Mouse (Mus musculus) midbrain, embryonic 10.5 days (tissue): ENCODE results near the gene Cep68. TPM values are rescaled to one million over a fixed set of nuclear protein-coding genes. Genes with fewer than 3 reads are reported as not detected.

Experiments used
- DNase-seq: peaks from one replicate; pipeline ENCODE4 v3.0.0-alpha.2; 2017; ENCODE audit warnings: low spot score
- H3K27ac ChIP-seq: fragments of 300-500 bp; sonication (generic); replicated peaks from 2 replicates; pipeline ENCODE4 v1.5.1; 2016; ENCODE audit warnings: mild to moderate bottlenecking
- H3K27me3 ChIP-seq: fragments of 300-500 bp; sonication (generic); 2 replicates; pipeline ENCODE4 v1.6.1; 2016; ENCODE audit warnings: low read depth, mild to moderate bottlenecking; ENCODE audit not compliant: poor library complexity, severe bottlenecking
- H3K36me3 ChIP-seq: fragments of 300-500 bp; sonication (generic); 2 replicates; pipeline ENCODE4 v1.6.1; 2016; ENCODE audit warnings: mild to moderate bottlenecking, moderate library complexity
- H3K4me1 ChIP-seq: fragments of 300-500 bp; sonication (generic); 2 replicates; pipeline ENCODE4 v1.6.1; 2016
- H3K4me3 ChIP-seq: fragments of 300-500 bp; sonication (generic); 2 replicates; pipeline ENCODE4 v1.5.1; 2016; ENCODE audit warnings: mild to moderate bottlenecking, moderate library complexity
- H3K9me3 ChIP-seq: fragments of 300-500 bp; sonication (generic); replicated peaks from 2 replicates; pipeline ENCODE4 v1.6.1; 2016; ENCODE audit warnings: mild to moderate bottlenecking
- WGBS: fragments of 180-500 bp; shearing (Covaris S2); methylation state at CpG from one replicate; pipeline ENCODE4 v1.1.7; 2016; 5-methylcytosine and 5-hydroxymethylcytosine counted together
- polyA plus RNA-seq: library from polyadenylated mRNA; unstranded; fragments of >200 nt; fragmentation: Nextera tagmentation; extraction: Ambion mirVana; gene quantifications from 2 replicates; pipeline ENCODE4 v1.2.1, GENCODE M21; 2016

Cep68 gene
- polyA plus RNA-seq = 38.1 and 43.2 TPM in 2 replicates

GRCm38 (mm10) chr11:20249296-20250110, at the start of gene Cep68:
Gene Cep68 (minus strand): TSS chr11:20249429.
- Histone ChIP-seq H3K4me3 (peak within 1 kb of the TSS; percentile 93), H3K36me3 (peaks cover 9% of the 10 kb centered on the region), H3K9me3 (no peaks in the 10 kb centered on the region), H3K27me3 (no peaks in the 10 kb centered on the region), H3K4me1 (peaks cover 42% of the 10 kb centered on the region), H3K27ac (peak within 1 kb of the TSS; percentile 99)
- under 1% methylated on average over 57 of the region's 59 CpGs for WGBS
- peak; percentile 94 for DNase-seq

- no peak overlapping the region for H3K27ac ChIP-seq
- 82% methylated on average over 3 of the region's 3 CpGs for WGBS
- H3K9me3 ChIP-seq = no peaks in the 10 kb centered on the region
- H3K36me3 ChIP-seq = no peaks in the 10 kb centered on the region
- no peaks in the 10 kb centered on the region for H3K4me1 ChIP-seq
- no peaks in the 10 kb centered on the region for H3K27me3 ChIP-seq
- no peak overlapping the region for H3K4me3 ChIP-seq
- DNase-seq = no peak
These were observed 35.2 kb upstream of the Cep68 start for GRCm38 (mm10) chr11:20284463-20284862.

GRCm38 (mm10) chr11:20282601-20283219, 33.5 kb upstream of the Cep68 start:
- Histone ChIP-seq H3K4me1 (no peaks in the 10 kb centered on the region), H3K27me3 (no peaks in the 10 kb centered on the region), H3K9me3 (no peaks in the 10 kb centered on the region), H3K27ac (no peak overlapping the region), H3K36me3 (no peaks in the 10 kb centered on the region), H3K4me3 (no peak overlapping the region)
- DNase-seq = no peak
- 86% methylated on average over 2 of the region's 2 CpGs for WGBS

- Histone ChIP-seq H3K9me3 (no peaks in the 10 kb centered on the region), H3K36me3 (no peaks in the 10 kb centered on the region), H3K27ac (no peak overlapping the region), H3K4me1 (no peaks in the 10 kb centered on the region), H3K4me3 (no peak overlapping the region), H3K27me3 (no peaks in the 10 kb centered on the region)
- WGBS = 90% methylated on average over 5 of the region's 5 CpGs
- DNase-seq = no peak
These were observed 31.8 kb upstream of the Cep68 start for GRCm38 (mm10) chr11:20280982-20281381.

GRCm38 (mm10) chr11:20278702-20279101, 29.5 kb upstream of the Cep68 start:
- Histone ChIP-seq H3K36me3 (no peaks in the 10 kb centered on the region), H3K27ac (no peak overlapping the region), H3K27me3 (no peaks in the 10 kb centered on the region), H3K4me3 (no peak overlapping the region), H3K9me3 (no peaks in the 10 kb centered on the region), H3K4me1 (no peaks in the 10 kb centered on the region)
- no peak for DNase-seq
- 72% methylated on average over 5 of the region's 5 CpGs for WGBS

GRCm38 (mm10) chr11:20277106-20277505, 27.9 kb upstream of the Cep68 start:
- Histone ChIP-seq H3K36me3 (no peaks in the 10 kb centered on the region), H3K27me3 (no peaks in the 10 kb centered on the region), H3K4me3 (no peak overlapping the region), H3K9me3 (no peaks in the 10 kb centered on the region), H3K27ac (no peak overlapping the region), H3K4me1 (peaks cover 1% of the 10 kb centered on the region; the same call in 1 of the 2 replicates)
- WGBS = 67% methylated on average over 2 of the region's 2 CpGs
- DNase-seq = no peak

GRCm38 (mm10) chr11:20275974-20276373, 26.7 kb upstream of the Cep68 start:
- H3K4me3 ChIP-seq = no peak overlapping the region
- peaks cover 4% of the 10 kb centered on the region; the same call in 1 of the 2 replicates for H3K4me1 ChIP-seq
- 69% methylated on average over 2 of the region's 2 CpGs for WGBS
- no peaks in the 10 kb centered on the region for H3K27me3 ChIP-seq
- no peaks in the 10 kb centered on the region for H3K36me3 ChIP-seq
- no peak overlapping the region for H3K27ac ChIP-seq
- no peak for DNase-seq
- H3K9me3 ChIP-seq = no peaks in the 10 kb centered on the region

GRCm38 (mm10) chr11:20269885-20270284, 20.7 kb upstream of the Cep68 start:
- H3K36me3 ChIP-seq = no peaks in the 10 kb centered on the region
- H3K4me1 ChIP-seq = peaks cover 4% of the 10 kb centered on the region; the same call in 1 of the 2 replicates
- H3K27ac ChIP-seq = no peak overlapping the region
- no peak for DNase-seq
- H3K27me3 ChIP-seq = no peaks in the 10 kb centered on the region
- no peaks in the 10 kb centered on the region for H3K9me3 ChIP-seq
- H3K4me3 ChIP-seq = no peak overlapping the region
- WGBS = 91% methylated on average over 6 of the region's 6 CpGs

GRCm38 (mm10) chr11:20262628-20263380, 13.6 kb upstream of the Cep68 start:
- no peaks in the 10 kb centered on the region for H3K36me3 ChIP-seq
- no peaks in the 10 kb centered on the region for H3K9me3 ChIP-seq
- H3K27me3 ChIP-seq = no peaks in the 10 kb centered on the region
- H3K27ac ChIP-seq = no peak overlapping the region
- no peaks in the 10 kb centered on the region for H3K4me1 ChIP-seq
- no peak for DNase-seq
- WGBS = 57% methylated on average over 8 of the region's 8 CpGs
- no peak overlapping the region for H3K4me3 ChIP-seq

- no peak overlapping the region for H3K27ac ChIP-seq
- H3K36me3 ChIP-seq = no peaks in the 10 kb centered on the region
- 88% methylated on average over 4 of the region's 4 CpGs for WGBS
- no peak overlapping the region for H3K4me3 ChIP-seq
- peaks cover 10% of the 10 kb centered on the region for H3K4me1 ChIP-seq
- no peaks in the 10 kb centered on the region for H3K9me3 ChIP-seq
- H3K27me3 ChIP-seq = no peaks in the 10 kb centered on the region
- DNase-seq = no peak
These were observed 5.6 kb upstream of the Cep68 start for GRCm38 (mm10) chr11:20254791-20255190.

- no peak for DNase-seq
- Histone ChIP-seq H3K27ac (no peak overlapping the region), H3K27me3 (no peaks in the 10 kb centered on the region), H3K9me3 (no peaks in the 10 kb centered on the region), H3K4me1 (peaks cover 15% of the 10 kb centered on the region), H3K36me3 (no peaks in the 10 kb centered on the region), H3K4me3 (no peak overlapping the region)
- 81% methylated on average over 2 of the region's 2 CpGs for WGBS
These were observed 3.9 kb upstream of the Cep68 start for GRCm38 (mm10) chr11:20253088-20253487.

GRCm38 (mm10) chr11:20250476-20251178, 1.4 kb upstream of the Cep68 start:
- H3K9me3 ChIP-seq = no peaks in the 10 kb centered on the region
- H3K27ac ChIP-seq = no peak overlapping the region
- H3K4me3 ChIP-seq = peak overlapping the region; percentile 93; the same call in 1 of the 2 replicates
- peaks cover 3% of the 10 kb centered on the region; the same call in 1 of the 2 replicates for H3K36me3 ChIP-seq
- 90% methylated on average over 6 of the region's 6 CpGs for WGBS
- H3K27me3 ChIP-seq = no peaks in the 10 kb centered on the region
- no peak for DNase-seq
- peaks cover 39% of the 10 kb centered on the region for H3K4me1 ChIP-seq
